Mouse (Mus musculus) lung, adult 2 months (tissue): ENCODE results near the gene Unc13b.

Experiments
- CTCF ChIP-seq: fragments of 200-500 bp; IDR thresholded peaks from 2 replicates; pipeline ENCODE4 v1.5.1; 2011; ENCODE audit warnings: mild to moderate bottlenecking, low read length, control low read depth; ENCODE audit not compliant: insufficient read depth
- POLR2A ChIP-seq: fragments of 200-500 bp; IDR thresholded peaks from 2 replicates; pipeline ENCODE4 v1.6.1; 2011; ENCODE audit warnings: low read depth, mild to moderate bottlenecking, control low read depth, low read length, borderline replicate concordance; ENCODE audit errors: extremely low read depth

DNA sequence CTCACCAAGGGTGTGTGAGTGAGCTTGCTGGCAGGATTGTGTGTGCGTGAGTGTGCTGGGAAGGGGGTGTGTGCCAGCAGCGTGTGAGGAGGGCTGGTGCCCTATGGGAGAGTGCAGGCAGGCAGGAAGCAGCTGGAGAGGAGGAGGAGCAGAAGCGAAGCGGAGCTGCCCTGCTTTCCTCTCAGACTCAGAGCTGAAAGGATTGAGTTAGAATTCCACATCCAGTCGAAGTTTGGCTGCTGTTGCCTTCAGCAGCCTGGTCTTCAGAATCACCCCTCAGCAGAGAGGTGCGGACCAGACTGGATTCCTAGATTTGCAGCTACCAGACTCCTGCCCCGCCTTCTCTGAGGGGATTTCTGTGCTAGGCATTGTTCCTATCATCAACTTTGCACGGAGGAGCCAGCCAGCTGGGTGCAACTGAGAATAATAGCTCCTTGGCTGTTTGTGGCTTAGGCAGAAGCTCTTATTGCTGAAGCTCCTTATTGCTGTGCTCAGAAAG, 150.4 kb downstream of the Unc13b start:
- TF ChIP-seq CTCF: no peak
- TF ChIP-seq POLR2A: no peak
